Mouse (Mus musculus): ENCODE measurements around the gene Pak3. TPM values are rescaled to one million over a fixed set of nuclear protein-coding genes. Genes with fewer than 3 reads are reported as not detected.

Pak3 gene
- polyA plus RNA-seq, 1 experiment from 2014 or later, result 2.0 TPM

GRCm38 (mm10) chrX:143846637-143847036, 328.2 kb downstream of the Pak3 start:
- 82% methylated on average over 3 of the region's 3 CpGs for WGBS
- Histone ChIP-seq H3K27ac (replicated peaks) (no peak overlapping the region), H3K36me3 (ENCODE audit: control insufficient read depth, insufficient read depth, low read length) (no peaks in the 10 kb centered on the region), H3K4me2 (replicated peaks; ENCODE audit: low read depth) (no peak overlapping the region), H3K9ac (ENCODE audit: low read length) (no peak overlapping the region), H3K4me1 (replicated peaks; ENCODE audit: control insufficient read depth, insufficient read depth) (no peaks in the 10 kb centered on the region), H3K4me3 (ENCODE audit: low read depth, low read length) (no peak overlapping the region), H3K27me3 (ENCODE audit: control insufficient read depth, insufficient read depth, low read length) (no peaks in the 10 kb centered on the region), H3K9me3 (ENCODE audit: control insufficient read depth, low read length) (no peaks in the 10 kb centered on the region)
- ATAC-seq (ENCODE audit: low FRiP score, low TSS enrichment), result no peak
- no peak for DNase-seq (ENCODE audit: low spot score)
- no peak for TF ChIP-seq EP300 (optimal IDR thresholded peaks at IDR 0.05)
- TF ChIP-seq CTCF (IDR thresholded peaks at IDR 0.05; ENCODE audit: low read depth), result no peak

Small RNA genes lying within 50 kb of the gene (microRNA-seq; reads per million reads assigned to microRNA genes)
- not detected for gene Gm47298

Other genes with a start within 250 kb of the Pak3 start
- gene Chrdl1, start 124.3 kb upstream of the Pak3 start, polyA plus RNA-seq (2015; fragmentation: Nextera tagmentation; extraction: Ambion mirVana), result 7.6 and 9.6 TPM in 2 replicates